Mouse (Mus musculus) spleen, adult 2 months (tissue): ENCODE results near the gene Osgin1.

Experiments used
- CTCF ChIP-seq: fragments of 200-500 bp; IDR thresholded peaks from 2 replicates; pipeline ENCODE4 v1.5.1; 2011; ENCODE audit warnings: mild to moderate bottlenecking, inconsistent platforms; ENCODE audit not compliant: insufficient read depth, insufficient read length, insufficient replicate concordance; ENCODE audit errors: extremely low read depth
- POLR2A ChIP-seq: fragments of 200-500 bp; IDR thresholded peaks from 2 replicates; pipeline ENCODE4 v1.6.1; 2011; ENCODE audit warnings: low read depth, low read length, inconsistent platforms

DNA sequence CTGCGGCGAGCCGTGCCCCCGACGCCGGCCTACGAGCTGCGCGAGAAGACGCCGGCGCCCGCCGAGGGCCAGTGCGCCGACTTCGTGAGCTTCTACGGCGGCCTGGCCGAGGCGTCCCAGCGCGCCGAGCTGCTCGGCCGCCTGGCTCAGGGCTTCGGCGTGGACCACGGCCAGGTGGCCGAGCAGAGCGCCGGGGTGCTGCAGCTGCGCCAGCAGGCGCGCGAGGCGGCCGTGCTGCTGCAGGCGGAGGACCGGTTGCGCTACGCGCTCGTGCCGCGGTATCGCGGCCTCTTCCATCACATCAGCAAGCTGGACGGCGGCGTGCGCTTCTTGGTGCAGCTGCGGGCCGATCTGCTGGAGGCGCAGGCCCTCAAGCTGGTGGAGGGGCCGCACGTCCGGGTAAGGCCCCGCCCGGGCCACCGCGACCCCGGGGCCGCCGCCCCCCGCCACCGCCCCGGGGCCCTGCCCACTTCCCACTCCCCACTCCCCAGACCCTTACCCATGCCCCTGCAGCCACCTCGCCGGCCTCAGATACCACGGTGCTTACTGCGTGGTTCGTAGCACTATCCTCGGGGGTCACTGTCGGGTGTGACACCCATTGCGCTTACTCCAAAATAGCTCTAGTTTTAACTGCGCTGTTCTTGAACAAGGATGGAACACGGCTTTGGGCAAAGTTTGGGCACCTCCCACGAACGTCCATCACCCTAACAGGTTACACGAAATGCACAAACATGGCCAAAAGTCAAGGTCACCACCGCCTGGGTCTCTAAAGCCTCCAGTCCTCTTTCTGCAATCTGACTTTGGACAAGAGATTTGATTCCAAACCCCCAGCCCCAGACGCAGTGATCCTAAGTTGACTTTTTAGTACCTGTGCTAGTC lies 38.6 kb upstream of the Osgin1 start:
- TF ChIP-seq CTCF, result no peak
- no peak for TF ChIP-seq POLR2A
